Mouse (Mus musculus) T-helper 1 cell (primary cell): ENCODE data around the gene Cep95.
"Not testable (repeated sequence)": the region's sequence is repeated elsewhere in the genome, so short reads cannot be mapped to it uniquely, and the experiment has no call there.

Source experiments
- in situ Hi-C: fragments of 300-600 bp; cut with MboI, MseI; formaldehyde crosslinking; loops from one replicate; pipeline ENCODE4 v1.15.1; 2025; ENCODE audit warnings: high pct_unique_total_duplicates

Gene Cep95

GRCm38 (mm10) chr11:106773061-106773460 is 16.0 kb upstream of the Cep95 start:
- in situ Hi-C loops: no loop called here

- in situ Hi-C loops: loop anchor here (5.0 kb wide), 1 partner anchor 35 kb away; no protein-coding TSS in a partner anchor
These were observed 12.1 kb upstream of the Cep95 start for GRCm38 (mm10) chr11:106776960-106777359.

GRCm38 (mm10) chr11:106777395-106777794 is 11.7 kb upstream of the Cep95 start:
- in situ Hi-C loops: loop anchor here (5.0 kb wide), 1 partner anchor 35 kb away; no protein-coding TSS in a partner anchor

GRCm38 (mm10) chr11:106778132-106778531 is 10.9 kb upstream of the Cep95 start:
- in situ Hi-C loops: loop anchor here (5.0 kb wide), 1 partner anchor 36 kb away; no protein-coding TSS in a partner anchor

- in situ Hi-C loops: loop anchor here (5.0 kb wide), 1 partner anchor 36 kb away; no protein-coding TSS in a partner anchor
These were observed 10.3 kb upstream of the Cep95 start for GRCm38 (mm10) chr11:106778589-106779387.

- in situ Hi-C loops: loop anchor here (5.0 kb wide), 1 partner anchor 37 kb away; no protein-coding TSS in a partner anchor
These were observed 9.5 kb upstream of the Cep95 start, which contains the start of gene Polg2 for GRCm38 (mm10) chr11:106779388-106780088. Gene Polg2 (minus strand): TSS chr11:106779537.

- in situ Hi-C loops: no loop called here
These were observed 9.0 kb upstream of the Cep95 start for GRCm38 (mm10) chr11:106780089-106780425.

GRCm38 (mm10) chr11:106780590-106781220 is 8.3 kb upstream of the Cep95 start:
- in situ Hi-C loops: no loop called here

GRCm38 (mm10) chr11:106782271-106782670 is 6.8 kb upstream of the Cep95 start:
- in situ Hi-C loops: not testable (repeated sequence)

- in situ Hi-C loops: no loop called here
These were observed 5.9 kb upstream of the Cep95 start for GRCm38 (mm10) chr11:106782841-106783764.

- in situ Hi-C loops: no loop called here
These were observed 4.6 kb upstream of the Cep95 start for GRCm38 (mm10) chr11:106784476-106784875.

- in situ Hi-C loops: no loop called here
These were observed 4.0 kb upstream of the Cep95 start for GRCm38 (mm10) chr11:106785043-106785442.

GRCm38 (mm10) chr11:106787131-106788025 is 1.7 kb upstream of the Cep95 start:
- in situ Hi-C loops: no loop called here

- in situ Hi-C loops: no loop called here
These were observed 852 bp upstream of the Cep95 start for GRCm38 (mm10) chr11:106788026-106788774.

- in situ Hi-C loops: loop anchor here (5.0 kb wide), 1 partner anchor 123 kb away; no protein-coding TSS in a partner anchor
These were observed 597 bp downstream of the Cep95 start for GRCm38 (mm10) chr11:106789649-106790048.

- in situ Hi-C loops: loop anchor here (5.0 kb wide), 1 partner anchor 118 kb away; no protein-coding TSS in a partner anchor
These were observed 4.8 kb downstream of the Cep95 start for GRCm38 (mm10) chr11:106793846-106794245.

- in situ Hi-C loops: no loop called here
These were observed 6.6 kb downstream of the Cep95 start for GRCm38 (mm10) chr11:106795679-106796078.

GRCm38 (mm10) chr11:106802069-106802627 is 13.1 kb downstream of the Cep95 start:
- in situ Hi-C loops: no loop called here

- in situ Hi-C loops: not testable (repeated sequence)
These were observed 18.4 kb downstream of the Cep95 start for GRCm38 (mm10) chr11:106807442-106807841.
